Mouse (Mus musculus): ENCODE data around the gene Rgs3. TPM values are rescaled to one million over a fixed set of nuclear protein-coding genes. Genes with fewer than 3 reads are reported as not detected.

Rgs3 gene
- polyA plus RNA-seq, 1 experiment from 2014 or later, result 33.6 TPM

DNA sequence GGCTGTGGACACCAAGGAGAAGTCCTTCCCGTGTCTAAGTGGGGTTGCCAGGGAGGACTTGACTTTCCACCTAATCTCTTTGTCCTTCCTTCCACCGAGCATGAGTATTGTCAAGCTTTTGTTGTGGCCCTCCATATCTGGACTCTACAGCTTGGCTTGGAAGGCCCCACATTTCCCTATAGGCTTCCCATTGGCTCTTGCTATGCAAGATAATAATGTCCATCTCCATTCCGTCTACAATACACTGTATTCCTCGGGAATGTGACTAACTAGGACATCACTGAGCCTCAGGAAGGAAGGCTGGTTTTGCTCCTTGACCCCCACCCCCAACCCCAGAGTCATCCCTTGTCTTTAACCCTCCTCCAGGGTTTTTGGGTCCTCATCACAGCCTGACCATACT is 44.0 kb downstream of the Rgs3 start:
- H3K36me3 ChIP-seq (ENCODE audit: control insufficient read depth, insufficient read depth, low read length), result no peaks in the 10 kb centered on the region
- H3K27ac ChIP-seq (ENCODE audit: low read depth, low read length), result no peak overlapping the region
- WGBS, result 94% methylated on average over 4 of the region's 4 CpGs
- no peak overlapping the region for H3K4me2 ChIP-seq (ENCODE audit: low read depth, low read length, severe bottlenecking)
- H3K9ac ChIP-seq (ENCODE audit: low read length), result no peak overlapping the region
- ATAC-seq (replicated peaks; ENCODE audit: low FRiP score) (no peak), DNase-seq (ENCODE audit: low spot score) (no peak)
- H3K4me1 ChIP-seq (replicated peaks; ENCODE audit: control insufficient read depth, insufficient read depth, low read length), result peaks cover 9% of the 10 kb centered on the region; the same call in 1 of the 2 replicates
- H3K27me3 ChIP-seq (ENCODE audit: control insufficient read depth, insufficient read depth, low read length), result no peaks in the 10 kb centered on the region
- H3K4me3 ChIP-seq (ENCODE audit: low read depth, low read length), result no peak overlapping the region
- no peaks in the 10 kb centered on the region for H3K9me3 ChIP-seq (ENCODE audit: control insufficient read depth, low read length)

DNA sequence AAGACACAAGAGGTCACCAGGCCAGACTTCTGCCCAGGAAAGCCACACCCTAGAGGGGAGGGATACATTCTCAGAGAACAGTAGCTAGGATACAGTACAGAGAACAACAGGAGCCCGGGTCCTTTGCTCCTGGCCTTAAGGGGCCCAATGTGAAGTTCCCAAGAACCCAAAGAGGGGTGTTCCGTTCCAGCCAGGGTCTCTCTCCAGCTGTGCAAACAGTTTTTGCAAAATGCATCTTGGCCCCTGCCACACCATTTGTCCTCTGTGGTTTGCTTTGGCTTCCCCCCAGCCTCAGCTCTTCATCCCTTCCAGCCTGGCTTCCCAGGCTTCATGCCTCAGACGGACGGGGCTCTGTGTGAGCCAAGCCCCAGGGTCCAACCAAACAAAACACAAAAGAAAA is 44.4 kb downstream of the Rgs3 start:
- Histone ChIP-seq H3K36me3 (ENCODE audit: control insufficient read depth, insufficient read depth, low read length) (no peaks in the 10 kb centered on the region), H3K27ac (ENCODE audit: low read depth, low read length) (no peak overlapping the region), H3K27me3 (ENCODE audit: control insufficient read depth, insufficient read depth, low read length) (no peaks in the 10 kb centered on the region), H3K4me3 (ENCODE audit: low read depth, low read length) (no peak overlapping the region), H3K4me2 (ENCODE audit: low read depth, low read length, severe bottlenecking) (no peak overlapping the region), H3K9me3 (ENCODE audit: control insufficient read depth, low read length) (no peaks in the 10 kb centered on the region), H3K4me1 (replicated peaks; ENCODE audit: control insufficient read depth, insufficient read depth, low read length) (peaks cover 9% of the 10 kb centered on the region; the same call in 1 of the 2 replicates), H3K9ac (ENCODE audit: low read length) (no peak overlapping the region)
- 77% methylated on average over 4 of the region's 4 CpGs for WGBS
- ATAC-seq (replicated peaks; ENCODE audit: low FRiP score) (no peak), DNase-seq (ENCODE audit: low spot score) (no peak)

DNA sequence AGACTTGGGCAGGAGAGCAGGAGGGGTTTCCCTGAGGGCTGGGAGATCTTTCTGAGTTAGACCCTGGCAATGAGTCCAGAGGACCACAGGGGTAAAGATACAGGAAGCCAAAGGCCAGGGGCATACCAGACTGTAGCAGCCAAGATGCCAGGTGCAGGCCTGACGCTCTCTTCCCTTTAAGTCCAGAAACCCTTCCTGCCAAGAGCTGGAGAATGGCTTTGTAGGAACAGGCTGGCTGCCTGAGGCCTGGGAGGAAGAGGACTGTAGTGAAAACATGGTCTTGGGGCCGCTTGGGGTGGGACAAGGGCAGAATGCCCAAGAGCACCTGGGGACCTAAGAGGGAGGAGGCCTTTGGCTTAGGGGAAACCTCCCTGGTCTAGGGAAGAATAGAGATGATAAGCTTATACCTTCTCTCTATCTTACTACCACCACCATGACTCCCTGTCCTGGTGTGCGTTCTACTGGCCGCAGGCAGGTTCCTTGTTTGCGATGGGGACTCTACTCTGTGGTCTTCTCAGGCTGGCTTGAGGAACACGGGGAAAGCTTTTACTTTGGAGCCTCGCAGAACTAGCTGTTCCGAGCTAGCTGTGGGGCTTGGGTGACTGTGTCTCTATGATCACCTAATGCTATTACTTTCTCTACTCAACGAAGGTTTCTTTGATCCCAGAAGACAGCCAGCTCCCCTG is 46.4 kb downstream of the Rgs3 start:
- Histone ChIP-seq H3K27me3 (ENCODE audit: control insufficient read depth, insufficient read depth, low read length) (no peaks in the 10 kb centered on the region), H3K9ac (ENCODE audit: low read length) (no peak overlapping the region), H3K9me3 (ENCODE audit: control insufficient read depth, low read length) (no peaks in the 10 kb centered on the region), H3K4me3 (ENCODE audit: low read depth, low read length) (no peak overlapping the region), H3K27ac (ENCODE audit: low read depth, low read length) (no peak overlapping the region), H3K4me1 (replicated peaks; ENCODE audit: control insufficient read depth, insufficient read depth, low read length) (peaks cover 12% of the 10 kb centered on the region; the same call in 1 of the 2 replicates), H3K36me3 (ENCODE audit: control insufficient read depth, insufficient read depth, low read length) (no peaks in the 10 kb centered on the region), H3K4me2 (ENCODE audit: low read depth, low read length, severe bottlenecking) (no peak overlapping the region)
- ATAC-seq (replicated peaks; ENCODE audit: low FRiP score), result no peak
- no peak for DNase-seq (ENCODE audit: low spot score)
- 91% methylated on average over 9 of the region's 9 CpGs for WGBS

DNA sequence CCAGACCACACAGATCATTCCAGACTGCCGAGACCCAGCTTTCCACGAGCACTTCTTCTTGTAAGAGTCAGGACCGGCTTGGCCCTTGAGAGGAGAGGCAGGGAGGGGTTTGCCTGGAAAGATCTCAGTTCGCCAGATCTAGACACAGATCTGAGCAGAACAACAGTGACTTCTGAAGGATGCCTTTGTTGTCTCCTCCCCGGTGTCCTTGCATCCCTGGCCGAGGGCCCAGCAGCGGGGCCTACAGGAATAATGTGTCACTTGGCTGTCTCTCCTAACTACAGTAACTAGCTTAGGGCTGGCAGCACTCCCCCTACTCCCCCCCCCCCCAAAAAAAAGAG is 46.9 kb downstream of the Rgs3 start:
- no peak for DNase-seq (ENCODE audit: low spot score)
- no peak overlapping the region for H3K4me2 ChIP-seq (ENCODE audit: low read depth, low read length, severe bottlenecking)
- H3K4me1 ChIP-seq (replicated peaks; ENCODE audit: control insufficient read depth, insufficient read depth, low read length), result peaks cover 12% of the 10 kb centered on the region; the same call in 1 of the 2 replicates
- H3K9ac ChIP-seq (ENCODE audit: low read length), result no peak overlapping the region
- WGBS, result 73% methylated on average over 7 of the region's 7 CpGs
- H3K9me3 ChIP-seq (ENCODE audit: control insufficient read depth, low read length), result no peaks in the 10 kb centered on the region
- no peaks in the 10 kb centered on the region for H3K27me3 ChIP-seq (ENCODE audit: control insufficient read depth, insufficient read depth, low read length)
- no peaks in the 10 kb centered on the region for H3K36me3 ChIP-seq (ENCODE audit: control insufficient read depth, insufficient read depth, low read length)
- no peak overlapping the region for H3K27ac ChIP-seq (ENCODE audit: low read depth, low read length)
- ATAC-seq (replicated peaks; ENCODE audit: low FRiP score), result no peak
- no peak overlapping the region for H3K4me3 ChIP-seq (ENCODE audit: low read depth, low read length)

DNA sequence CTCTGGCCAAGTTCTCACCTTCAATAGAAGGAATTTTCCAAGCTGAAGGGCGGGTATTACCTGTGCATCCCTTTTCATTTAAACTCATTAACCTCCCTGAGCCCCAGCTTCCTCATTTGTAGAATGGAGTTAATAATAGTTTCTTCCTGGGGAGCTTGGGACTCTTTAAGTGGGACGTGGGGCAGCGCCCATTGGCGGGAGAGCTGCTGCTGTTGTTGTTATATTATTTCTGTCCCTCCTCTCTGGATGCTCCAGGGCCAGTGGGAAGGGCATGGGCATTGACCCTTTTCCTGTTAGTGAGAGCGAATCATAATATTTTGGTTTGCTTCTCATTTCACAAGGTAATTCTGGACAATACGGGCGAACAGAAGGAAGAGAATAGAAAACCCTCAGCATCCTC is 47.3 kb downstream of the Rgs3 start:
- H3K27ac ChIP-seq (ENCODE audit: low read depth, low read length), result no peak overlapping the region
- DNase-seq (ENCODE audit: low spot score), result no peak

DNA sequence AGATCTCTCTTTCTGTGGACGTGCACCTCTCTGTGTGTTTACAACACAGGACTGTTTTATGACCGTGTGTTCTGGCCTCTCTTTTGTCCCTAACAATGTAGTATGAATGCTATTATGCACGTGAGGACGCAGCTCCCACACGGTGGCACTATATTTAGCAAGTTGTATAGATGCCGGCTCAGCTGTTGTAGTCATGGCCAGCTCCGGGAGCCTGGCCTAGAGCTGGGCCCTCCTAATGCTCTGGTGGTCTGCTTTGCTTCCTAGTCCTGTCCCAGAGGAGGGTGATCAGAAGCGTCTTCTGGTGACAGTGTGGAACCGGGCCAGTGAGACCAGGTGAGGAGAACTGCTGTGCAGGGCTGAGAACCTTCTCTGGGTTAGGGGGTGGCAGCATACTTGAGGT is 47.7 kb downstream of the Rgs3 start:
- Histone ChIP-seq H3K4me1 (replicated peaks; ENCODE audit: control insufficient read depth, insufficient read depth, low read length) (peaks cover 12% of the 10 kb centered on the region; the same call in 1 of the 2 replicates), H3K4me3 (ENCODE audit: low read depth, low read length) (no peak overlapping the region), H3K36me3 (ENCODE audit: control insufficient read depth, insufficient read depth, low read length) (no peaks in the 10 kb centered on the region), H3K9me3 (ENCODE audit: control insufficient read depth, low read length) (no peaks in the 10 kb centered on the region), H3K9ac (ENCODE audit: low read length) (no peak overlapping the region), H3K27me3 (ENCODE audit: control insufficient read depth, insufficient read depth, low read length) (no peaks in the 10 kb centered on the region), H3K4me2 (ENCODE audit: low read depth, low read length, severe bottlenecking) (no peak overlapping the region), H3K27ac (ENCODE audit: low read depth, low read length) (no peak overlapping the region)
- 61% methylated on average over 9 of the region's 9 CpGs for WGBS
- ATAC-seq (replicated peaks; ENCODE audit: low FRiP score) (0 out of 2 replicates have a peak, but pooled peaks have one; percentile 26), DNase-seq (ENCODE audit: low spot score) (no peak)

More for the DNA sequence above, 47.3 kb downstream of the Rgs3 start:
- Histone ChIP-seq H3K4me1 (replicated peaks; ENCODE audit: control insufficient read depth, insufficient read depth, low read length) (peaks cover 12% of the 10 kb centered on the region; the same call in 1 of the 2 replicates), H3K27me3 (ENCODE audit: control insufficient read depth, insufficient read depth, low read length) (no peaks in the 10 kb centered on the region), H3K4me3 (ENCODE audit: low read depth, low read length) (no peak overlapping the region), H3K9me3 (ENCODE audit: control insufficient read depth, low read length) (no peaks in the 10 kb centered on the region), H3K4me2 (ENCODE audit: low read depth, low read length, severe bottlenecking) (no peak overlapping the region), H3K9ac (ENCODE audit: low read length) (no peak overlapping the region), H3K36me3 (ENCODE audit: control insufficient read depth, insufficient read depth, low read length) (no peaks in the 10 kb centered on the region)
- ATAC-seq (replicated peaks; ENCODE audit: low FRiP score), result no peak
- 73% methylated on average over 7 of the region's 7 CpGs for WGBS

DNA sequence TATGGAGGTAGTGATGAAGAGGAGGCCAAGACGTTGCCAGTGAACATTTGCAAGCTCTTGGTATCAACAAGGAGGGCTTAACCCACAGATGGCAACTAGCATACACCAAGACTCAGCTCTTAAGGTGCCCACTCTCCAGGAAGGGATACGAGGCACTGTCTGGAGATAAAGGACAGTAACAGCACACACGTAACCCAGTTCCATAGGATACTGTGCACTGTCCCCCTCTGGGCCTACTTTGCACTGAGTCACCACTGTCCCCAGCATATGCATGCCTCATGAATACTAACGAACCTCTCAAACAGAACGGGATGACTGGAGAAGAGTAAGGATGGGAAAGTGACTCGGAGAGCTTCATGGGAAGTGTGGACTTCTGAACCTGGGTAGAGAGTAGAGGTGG is 48.2 kb downstream of the Rgs3 start:
- Histone ChIP-seq H3K27ac (ENCODE audit: low read depth, low read length) (no peak overlapping the region), H3K9ac (ENCODE audit: low read length) (no peak overlapping the region), H3K36me3 (ENCODE audit: control insufficient read depth, insufficient read depth, low read length) (no peaks in the 10 kb centered on the region), H3K9me3 (ENCODE audit: control insufficient read depth, low read length) (no peaks in the 10 kb centered on the region), H3K4me1 (replicated peaks; ENCODE audit: control insufficient read depth, insufficient read depth, low read length) (peaks cover 16% of the 10 kb centered on the region), H3K4me3 (ENCODE audit: low read depth, low read length) (no peak overlapping the region), H3K27me3 (ENCODE audit: control insufficient read depth, insufficient read depth, low read length) (no peaks in the 10 kb centered on the region), H3K4me2 (ENCODE audit: low read depth, low read length, severe bottlenecking) (no peak overlapping the region)
- WGBS, result 72% methylated on average over 6 of the region's 6 CpGs
- ATAC-seq (replicated peaks; ENCODE audit: low FRiP score) (peak; percentile 23; the same call in 1 of the 2 replicates), DNase-seq (ENCODE audit: low spot score) (no peak)

DNA sequence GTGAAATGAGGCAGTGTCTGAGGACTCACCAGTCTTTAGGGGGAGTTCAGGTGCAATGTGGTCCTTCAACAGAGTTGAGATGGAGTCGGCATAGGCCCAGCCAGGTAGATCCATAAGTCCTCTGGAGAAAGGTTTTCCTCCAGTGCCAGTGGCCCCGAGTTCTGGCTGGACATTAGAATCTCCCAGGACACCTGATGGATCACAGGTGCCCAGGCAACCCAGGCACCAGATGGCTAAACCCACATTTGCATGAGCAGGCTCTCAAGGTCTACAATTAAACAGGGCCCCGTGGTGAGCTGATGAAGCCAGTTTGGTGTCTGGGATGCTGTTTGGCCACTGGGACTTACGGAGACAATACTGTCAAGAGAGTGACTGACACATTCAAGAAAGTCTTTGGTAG is 49.7 kb downstream of the Rgs3 start:
- Histone ChIP-seq H3K36me3 (ENCODE audit: control insufficient read depth, insufficient read depth, low read length) (no peaks in the 10 kb centered on the region), H3K27me3 (ENCODE audit: control insufficient read depth, insufficient read depth, low read length) (no peaks in the 10 kb centered on the region), H3K9ac (ENCODE audit: low read length) (no peak overlapping the region), H3K4me2 (ENCODE audit: low read depth, low read length, severe bottlenecking) (no peak overlapping the region), H3K4me1 (replicated peaks; ENCODE audit: control insufficient read depth, insufficient read depth, low read length) (peaks cover 25% of the 10 kb centered on the region), H3K9me3 (ENCODE audit: control insufficient read depth, low read length) (no peaks in the 10 kb centered on the region), H3K27ac (ENCODE audit: low read depth, low read length) (no peak overlapping the region), H3K4me3 (ENCODE audit: low read depth, low read length) (no peak overlapping the region)
- 84% methylated on average over 4 of the region's 4 CpGs for WGBS
- ATAC-seq (replicated peaks; ENCODE audit: low FRiP score), result no peak
- no peak for DNase-seq (ENCODE audit: low spot score)

DNA sequence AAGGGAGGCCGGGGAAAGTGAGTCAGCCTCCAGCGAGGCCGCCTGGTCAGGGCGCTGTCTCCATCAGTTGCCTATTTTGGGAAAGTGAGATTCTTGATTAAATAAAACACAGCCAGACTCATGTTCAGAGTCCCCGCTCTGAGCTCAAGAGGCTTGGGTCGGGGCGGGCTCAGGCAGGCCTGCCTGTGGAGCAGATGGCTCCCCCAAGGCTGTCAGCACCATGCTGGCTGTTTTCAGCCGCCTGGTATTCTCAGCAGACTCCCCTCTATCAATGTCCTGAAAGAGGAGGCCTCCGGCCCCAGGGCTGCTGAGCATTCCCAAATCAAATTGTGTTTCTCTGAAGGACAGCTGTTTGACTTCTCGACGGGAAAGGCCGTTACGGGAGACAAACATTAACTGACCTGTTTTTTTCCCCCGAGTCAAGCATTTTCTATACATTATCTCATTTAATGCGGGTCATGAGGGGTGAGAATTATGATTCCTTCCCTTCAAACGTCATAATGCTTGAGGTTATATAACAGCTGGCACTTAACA is 50.6 kb downstream of the Rgs3 start:
- no peak for DNase-seq (ENCODE audit: low spot score)
- Histone ChIP-seq H3K4me3 (ENCODE audit: low read depth, low read length) (no peak overlapping the region), H3K4me1 (replicated peaks; ENCODE audit: control insufficient read depth, insufficient read depth, low read length) (peaks cover 25% of the 10 kb centered on the region), H3K27ac (ENCODE audit: low read depth, low read length) (no peak overlapping the region), H3K27me3 (ENCODE audit: control insufficient read depth, insufficient read depth, low read length) (no peaks in the 10 kb centered on the region), H3K36me3 (ENCODE audit: control insufficient read depth, insufficient read depth, low read length) (no peaks in the 10 kb centered on the region), H3K9ac (ENCODE audit: low read length) (0 out of 2 replicates have a peak overlapping the region, but pooled peaks have one; percentile 0), H3K9me3 (ENCODE audit: control insufficient read depth, low read length) (no peaks in the 10 kb centered on the region), H3K4me2 (ENCODE audit: low read depth, low read length, severe bottlenecking) (no peak overlapping the region)
- 62% methylated on average over 16 of the region's 16 CpGs for WGBS
- ATAC-seq (replicated peaks; ENCODE audit: low FRiP score), result no peak
